Mouse (Mus musculus) neural tube, embryonic 15.5 days (tissue): ENCODE measurements around the gene Ubash3b. TPM values are rescaled to one million over a fixed set of nuclear protein-coding genes. Genes with fewer than 3 reads are reported as not detected.

Experiments used
- ATAC-seq: fragments of 200-750 bp; cut with Nextera tagmentation; 2 replicates; pipeline ENCODE4 v1.8.0; 2017; ENCODE audit warnings: mild to moderate bottlenecking, moderate TSS enrichment, moderate library complexity; ENCODE audit not compliant: low FRiP score
- H3K27ac ChIP-seq: fragments of 300-500 bp; sonication (generic); replicated peaks from 2 replicates; pipeline ENCODE4 v1.5.1; 2015; ENCODE audit warnings: mild to moderate bottlenecking, inconsistent platforms
- H3K27me3 ChIP-seq: fragments of 300-500 bp; sonication (generic); replicated peaks from 2 replicates; pipeline ENCODE4 v1.6.1; 2015; ENCODE audit warnings: inconsistent platforms
- H3K36me3 ChIP-seq: fragments of 300-500 bp; sonication (generic); 2 replicates; pipeline ENCODE4 v1.6.1; 2015; ENCODE audit warnings: inconsistent platforms
- H3K4me1 ChIP-seq: fragments of 300-500 bp; sonication (generic); 2 replicates; pipeline ENCODE4 v1.6.1; 2015; ENCODE audit warnings: inconsistent platforms
- H3K4me2 ChIP-seq: fragments of 300-500 bp; sonication (generic); 2 replicates; pipeline ENCODE4 v1.6.1; 2015; ENCODE audit warnings: inconsistent platforms, mild to moderate bottlenecking, moderate library complexity
- H3K4me3 ChIP-seq: fragments of 300-500 bp; sonication (generic); replicated peaks from 2 replicates; pipeline ENCODE4 v1.5.1; 2015; ENCODE audit warnings: mild to moderate bottlenecking, inconsistent platforms
- H3K9ac ChIP-seq: fragments of 300-500 bp; sonication (generic); replicated peaks from 2 replicates; pipeline ENCODE4 v1.6.1; 2015; ENCODE audit warnings: mild to moderate bottlenecking, inconsistent platforms
- H3K9me3 ChIP-seq: fragments of 300-500 bp; sonication (generic); replicated peaks from 2 replicates; pipeline ENCODE4 v1.6.1; 2016; ENCODE audit warnings: inconsistent platforms
- WGBS: fragments of 180-500 bp; shearing (Covaris S2); methylation state at CpG from one replicate; pipeline ENCODE4 v1.1.7; 2015; ENCODE audit warnings: mixed read lengths; 5-methylcytosine and 5-hydroxymethylcytosine counted together
- polyA plus RNA-seq: library from polyadenylated mRNA; unstranded; fragments of >200 nt; fragmentation: Nextera tagmentation; extraction: Ambion mirVana; gene quantifications from 2 replicates; pipeline ENCODE4 v1.2.1, GENCODE M21; 2015

Ubash3b gene
- polyA plus RNA-seq, 1 experiment from 2014 or later: 28.4 TPM

DNA sequence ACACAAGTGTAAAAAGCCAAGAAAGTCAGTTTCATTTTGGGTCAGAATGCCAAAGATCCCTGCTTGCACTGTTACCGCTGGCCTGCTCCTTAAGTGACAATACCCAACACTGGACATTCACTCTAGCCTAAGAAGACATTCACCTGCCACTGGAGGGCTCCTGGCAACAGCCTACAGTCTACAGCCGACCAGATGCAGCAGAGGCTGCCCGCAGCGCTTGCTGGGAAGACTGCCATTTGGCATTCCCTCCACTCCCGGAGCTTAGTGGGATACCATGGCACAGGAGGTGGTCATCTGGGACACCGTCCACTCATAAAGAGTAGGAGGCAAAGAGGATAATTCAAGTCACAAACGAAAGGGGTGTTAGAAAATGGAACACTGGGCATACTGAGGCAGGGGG, 12.9 kb downstream of the Ubash3b start:
- 51% methylated on average over 7 of the region's 7 CpGs for WGBS

DNA sequence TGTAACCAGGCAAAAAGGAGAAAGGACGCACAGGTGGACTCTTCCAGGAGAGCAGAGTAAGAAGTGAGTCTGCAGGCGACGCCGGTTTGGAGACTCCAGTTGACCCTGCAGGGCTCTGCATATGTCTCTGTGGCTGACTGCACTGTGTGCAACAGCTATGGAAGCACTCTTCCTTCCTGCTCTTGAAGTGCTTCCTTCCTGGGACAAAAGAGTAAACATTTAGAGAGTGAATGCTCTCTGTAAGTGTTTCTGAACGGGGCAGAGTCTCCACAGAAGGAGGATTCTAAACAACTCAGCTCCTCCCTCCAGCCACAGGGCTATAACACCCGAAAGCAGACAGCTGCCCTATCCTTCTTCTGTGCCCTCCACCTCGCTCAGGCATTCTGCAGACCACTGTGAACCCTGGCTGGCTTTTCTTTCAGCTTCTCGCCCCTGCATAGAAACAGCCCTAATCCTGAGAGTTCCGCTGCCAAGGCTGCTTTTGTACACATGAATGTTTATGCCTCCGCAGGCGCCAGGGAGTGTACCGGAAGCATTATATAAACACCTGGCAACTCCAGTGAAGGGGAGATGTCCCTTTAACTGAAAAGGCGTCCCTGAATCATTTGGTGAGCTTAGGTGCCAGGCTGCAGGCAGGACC, 14.2 kb downstream of the Ubash3b start:
- Histone ChIP-seq H3K4me3 (no peak overlapping the region), H3K4me2 (peak overlapping the region; percentile 44), H3K27ac (peak overlapping the region; percentile 79), H3K9ac (0 out of 2 replicates have a peak overlapping the region, but pooled peaks have one; percentile 32), H3K36me3 (no peaks in the 10 kb centered on the region), H3K4me1 (peaks cover 49% of the 10 kb centered on the region), H3K27me3 (no peaks in the 10 kb centered on the region), H3K9me3 (no peaks in the 10 kb centered on the region)
- peak; percentile 65 for ATAC-seq
- WGBS: 25% methylated on average over 13 of the region's 13 CpGs

More for the DNA sequence above, 12.9 kb downstream of the Ubash3b start:
- Histone ChIP-seq H3K4me2 (peak overlapping the region; percentile 1; the same call in 1 of the 2 replicates), H3K36me3 (no peaks in the 10 kb centered on the region), H3K9me3 (no peaks in the 10 kb centered on the region), H3K4me3 (no peak overlapping the region), H3K4me1 (peaks cover 59% of the 10 kb centered on the region), H3K27me3 (no peaks in the 10 kb centered on the region), H3K9ac (no peak overlapping the region), H3K27ac (peak overlapping the region; percentile 79)
- ATAC-seq: peak; percentile 54; the same call in 1 of the 2 replicates

DNA sequence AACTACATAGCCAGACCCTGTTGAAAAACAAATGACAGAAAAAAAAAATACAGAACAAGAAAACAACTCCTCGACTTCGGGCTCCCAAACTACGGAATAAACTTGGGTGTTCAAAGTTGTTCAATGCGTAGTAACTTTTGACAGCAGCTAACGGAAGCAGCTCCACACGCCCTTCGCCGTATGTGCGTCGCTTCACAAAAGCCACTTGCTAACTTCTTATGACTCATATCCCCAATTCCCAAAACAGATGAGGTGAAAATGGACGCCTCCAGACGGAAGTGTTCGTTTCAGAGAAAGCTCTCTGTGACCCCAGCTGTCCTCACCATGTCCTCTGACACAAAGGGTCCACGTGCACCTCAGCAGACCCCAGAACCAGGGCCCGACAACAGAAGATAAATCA, 17.7 kb downstream of the Ubash3b start:
- H3K9ac ChIP-seq: no peak overlapping the region
- H3K27me3 ChIP-seq: no peaks in the 10 kb centered on the region
- no peaks in the 10 kb centered on the region for H3K36me3 ChIP-seq
- H3K4me3 ChIP-seq: no peak overlapping the region
- peaks cover 25% of the 10 kb centered on the region for H3K4me1 ChIP-seq
- no peak for ATAC-seq
- 85% methylated on average over 15 of the region's 15 CpGs for WGBS
- no peak overlapping the region for H3K4me2 ChIP-seq
- H3K9me3 ChIP-seq: no peaks in the 10 kb centered on the region
- no peak overlapping the region for H3K27ac ChIP-seq

DNA sequence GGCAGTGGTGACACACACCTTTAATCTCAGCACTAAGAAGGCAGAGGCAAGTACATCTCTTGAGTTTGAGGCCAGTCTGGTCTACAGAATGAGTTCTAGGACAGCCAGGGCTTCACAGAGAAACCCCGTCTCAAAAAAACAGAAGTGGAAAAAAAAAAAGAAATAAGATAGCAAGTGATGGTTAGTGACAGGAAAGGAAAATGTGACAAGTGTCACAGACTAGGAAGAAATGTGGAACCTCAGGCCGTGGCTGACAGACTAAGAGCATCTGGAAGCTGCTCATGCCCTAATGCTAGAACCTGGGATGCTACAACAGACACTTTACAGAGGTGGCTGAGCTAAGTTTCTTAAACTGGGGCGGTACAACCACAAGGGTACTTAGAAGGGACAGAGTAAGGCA, 18.4 kb downstream of the Ubash3b start:
- Histone ChIP-seq H3K36me3 (no peaks in the 10 kb centered on the region), H3K4me3 (no peak overlapping the region), H3K27ac (no peak overlapping the region), H3K9me3 (no peaks in the 10 kb centered on the region), H3K27me3 (no peaks in the 10 kb centered on the region), H3K9ac (no peak overlapping the region), H3K4me1 (peaks cover 18% of the 10 kb centered on the region), H3K4me2 (no peak overlapping the region)
- no peak for ATAC-seq
- WGBS: 79% methylated on average over 3 of the region's 3 CpGs

DNA sequence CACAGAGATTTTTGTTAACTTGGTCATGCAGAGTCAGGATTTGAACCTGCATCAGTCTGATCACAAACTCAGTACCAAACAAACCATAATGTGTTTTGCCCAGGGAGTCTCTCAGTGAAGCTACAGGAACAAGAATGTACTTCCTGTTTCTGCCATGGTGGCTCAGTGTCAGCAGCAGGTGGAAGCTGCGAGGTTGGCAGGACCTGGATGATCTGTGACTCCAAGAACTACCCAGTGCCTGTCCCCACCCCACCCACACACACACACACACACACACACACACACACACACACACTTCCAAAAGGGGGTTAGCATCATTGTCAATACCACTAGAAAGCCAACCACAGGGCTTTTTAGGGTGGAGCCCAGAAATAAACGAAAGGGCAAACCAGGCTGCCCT, 20.5 kb downstream of the Ubash3b start:
- Histone ChIP-seq H3K27ac (no peak overlapping the region), H3K9me3 (no peaks in the 10 kb centered on the region), H3K4me3 (no peak overlapping the region), H3K4me1 (peaks cover 9% of the 10 kb centered on the region; the same call in 1 of the 2 replicates), H3K27me3 (no peaks in the 10 kb centered on the region), H3K36me3 (no peaks in the 10 kb centered on the region), H3K4me2 (no peak overlapping the region), H3K9ac (no peak overlapping the region)
- 88% methylated on average over 2 of the region's 2 CpGs for WGBS
- ATAC-seq: no peak

DNA sequence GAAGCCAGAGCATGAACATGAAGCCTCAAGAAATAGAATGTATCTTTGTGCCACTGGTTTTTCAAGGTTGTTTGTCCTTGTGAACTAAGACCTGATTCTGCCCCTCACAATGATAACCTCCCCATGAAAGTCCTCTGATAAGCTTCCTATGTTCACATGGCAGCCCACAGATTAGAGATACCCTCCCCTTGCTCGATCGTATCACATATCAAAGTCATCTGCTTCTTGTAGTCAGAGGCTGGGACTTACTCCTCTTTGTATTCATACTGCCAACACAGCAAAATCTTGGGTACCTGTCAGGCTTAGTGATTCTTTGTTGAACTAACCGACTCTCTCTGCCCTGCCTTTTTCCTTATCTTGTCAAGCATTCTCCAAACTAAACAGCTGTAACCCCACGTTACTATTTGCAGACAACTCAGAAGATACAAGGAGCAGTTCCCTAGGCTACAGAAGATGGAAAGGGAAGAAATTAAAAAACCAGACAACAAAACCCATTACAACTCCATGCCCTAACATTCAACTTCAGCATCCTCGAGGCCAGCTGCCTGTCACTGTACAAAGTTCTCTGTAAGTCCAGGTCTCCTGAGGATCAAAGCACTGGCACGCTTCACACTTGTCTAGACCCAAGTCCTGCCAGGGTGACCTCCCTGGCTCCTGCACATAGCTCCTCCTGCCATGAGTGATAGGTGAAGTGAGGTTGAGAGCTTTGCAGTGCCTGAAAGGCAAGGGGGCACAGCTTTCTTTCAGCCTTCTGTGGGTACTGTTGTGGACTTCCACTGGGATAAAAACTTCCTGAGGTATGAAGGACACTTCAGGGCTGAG, 22.3 kb downstream of the Ubash3b start:
- Histone ChIP-seq H3K4me1 (peaks cover 9% of the 10 kb centered on the region; the same call in 1 of the 2 replicates), H3K36me3 (no peaks in the 10 kb centered on the region), H3K27ac (no peak overlapping the region), H3K9ac (no peak overlapping the region), H3K4me3 (no peak overlapping the region), H3K27me3 (no peaks in the 10 kb centered on the region), H3K4me2 (no peak overlapping the region), H3K9me3 (no peaks in the 10 kb centered on the region)
- no peak for ATAC-seq
- WGBS: 86% methylated on average over 6 of the region's 6 CpGs

DNA sequence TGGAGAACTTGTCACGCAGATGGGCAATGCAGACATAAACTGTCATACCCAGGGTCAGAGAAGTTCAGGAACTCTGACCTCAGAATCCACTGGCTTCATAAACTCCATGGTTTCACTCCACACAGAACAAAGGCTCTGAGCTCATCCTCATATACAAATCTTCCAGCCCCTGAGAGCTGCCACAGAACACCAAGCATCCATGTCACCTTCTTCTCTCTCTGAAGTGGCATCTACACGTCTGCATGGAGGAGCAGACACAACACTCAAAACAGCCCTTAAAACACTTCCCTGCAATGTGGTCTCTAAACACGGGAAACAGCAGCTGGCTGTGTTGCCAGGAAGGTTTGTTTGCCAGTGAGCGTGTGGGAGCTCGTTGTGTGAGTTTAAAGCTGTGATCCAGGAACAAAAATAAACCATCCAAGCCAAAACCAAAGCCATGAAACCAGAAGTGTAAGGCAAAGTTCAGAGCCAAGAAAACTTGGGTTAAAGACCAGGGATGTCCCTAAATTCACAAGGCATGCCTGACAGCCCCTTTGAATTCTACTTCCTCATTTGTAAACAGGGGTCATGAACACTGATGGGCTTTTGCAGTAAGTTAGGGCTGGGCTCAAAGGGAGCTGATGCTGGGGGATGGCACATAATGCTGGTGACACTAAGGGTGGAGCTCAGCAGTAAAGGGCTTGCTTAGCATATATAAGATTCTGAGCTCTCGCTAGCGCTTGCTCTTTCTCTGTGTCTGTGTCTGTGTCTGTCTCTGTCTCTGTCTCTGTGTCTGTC, 24.6 kb downstream of the Ubash3b start:
- Histone ChIP-seq H3K4me2 (no peak overlapping the region), H3K4me1 (peaks cover 9% of the 10 kb centered on the region; the same call in 1 of the 2 replicates), H3K27me3 (no peaks in the 10 kb centered on the region), H3K9me3 (no peaks in the 10 kb centered on the region), H3K9ac (no peak overlapping the region), H3K27ac (peak overlapping the region; percentile 54), H3K4me3 (no peak overlapping the region), H3K36me3 (no peaks in the 10 kb centered on the region)
- ATAC-seq: no peak
- WGBS: 57% methylated on average over 7 of the region's 7 CpGs

DNA sequence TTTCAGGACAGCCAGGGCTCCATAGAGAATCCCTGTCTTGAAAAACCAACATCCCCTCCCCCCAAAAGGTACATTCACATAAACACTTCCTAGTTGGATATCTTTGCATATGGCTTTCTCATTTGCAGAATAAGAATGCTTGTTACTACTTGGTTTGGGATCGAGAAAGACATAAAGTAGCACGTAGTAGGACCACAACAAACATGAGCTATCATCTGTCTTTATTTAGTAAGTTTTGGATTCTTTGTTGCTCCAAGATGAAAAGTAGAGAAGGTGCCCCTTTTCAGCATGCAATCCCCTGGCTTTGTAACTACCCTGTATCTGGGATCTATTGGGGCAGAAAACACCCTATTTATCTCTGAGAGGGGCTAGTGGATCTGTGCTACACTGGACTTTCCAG, 25.2 kb downstream of the Ubash3b start:
- 92% methylated on average over 2 of the region's 2 CpGs for whole genome bisulfite sequencing
- no peak overlapping the region for H3K4me2 ChIP-seq
- H3K4me1 ChIP-seq: peaks cover 9% of the 10 kb centered on the region; the same call in 1 of the 2 replicates
- ATAC-seq: no peak
- H3K27ac ChIP-seq: no peak overlapping the region
- no peak overlapping the region for H3K9ac ChIP-seq
- no peaks in the 10 kb centered on the region for H3K36me3 ChIP-seq
- H3K4me3 ChIP-seq: no peak overlapping the region
- no peaks in the 10 kb centered on the region for H3K27me3 ChIP-seq
- no peaks in the 10 kb centered on the region for H3K9me3 ChIP-seq

DNA sequence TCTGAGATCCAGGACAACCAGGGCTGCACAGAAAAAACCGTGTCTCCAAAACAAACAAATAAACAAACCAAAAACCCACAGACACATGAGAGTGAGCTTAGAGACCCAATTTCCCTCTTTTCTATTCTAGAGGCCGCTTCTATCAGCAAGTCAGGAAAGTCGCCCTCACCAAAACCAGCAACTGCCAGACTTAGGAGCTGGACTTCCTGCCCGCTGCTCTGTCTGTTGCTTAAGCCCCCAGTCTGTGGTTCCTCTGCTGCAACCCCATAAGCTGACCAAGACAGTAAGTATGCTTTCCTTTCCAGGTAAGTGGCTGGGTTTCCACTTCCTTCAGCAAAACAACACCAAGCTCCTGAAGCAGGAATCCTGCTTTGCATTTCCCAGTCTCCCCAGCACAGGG, 26.6 kb downstream of the Ubash3b start:
- no peak for ATAC-seq
- Histone ChIP-seq H3K27ac (no peak overlapping the region), H3K4me2 (no peak overlapping the region), H3K9ac (no peak overlapping the region), H3K4me3 (no peak overlapping the region), H3K36me3 (no peaks in the 10 kb centered on the region), H3K27me3 (no peaks in the 10 kb centered on the region), H3K9me3 (no peaks in the 10 kb centered on the region), H3K4me1 (peaks cover 19% of the 10 kb centered on the region)
- 83% methylated on average over 4 of the region's 4 CpGs for WGBS

DNA sequence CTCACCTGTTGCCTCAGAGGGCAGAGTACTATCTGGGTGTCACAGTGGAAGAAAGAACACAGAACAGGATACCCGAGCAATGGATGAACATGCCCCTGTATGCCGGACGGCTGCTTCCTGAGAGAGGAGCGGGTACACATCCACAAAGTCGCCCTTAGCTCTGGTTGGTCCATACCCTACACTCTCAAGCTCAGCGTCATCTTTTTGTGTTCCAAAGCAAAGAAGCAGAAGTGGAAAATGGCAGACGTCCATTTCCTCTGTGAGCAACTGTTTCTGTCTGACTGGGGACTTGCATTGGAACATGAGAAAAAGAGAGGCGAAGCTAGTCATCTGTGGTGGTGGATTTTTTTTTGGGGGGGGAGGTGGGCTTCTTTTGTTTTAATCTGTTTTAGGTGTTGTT, 30.9 kb downstream of the Ubash3b start:
- H3K27ac ChIP-seq: no peak overlapping the region; the same call in 1 of the 2 replicates
- peaks cover 18% of the 10 kb centered on the region for H3K4me1 ChIP-seq
- no peak overlapping the region for H3K4me3 ChIP-seq
- no peaks in the 10 kb centered on the region for H3K9me3 ChIP-seq
- no peak overlapping the region for H3K9ac ChIP-seq
- no peak for ATAC-seq
- no peaks in the 10 kb centered on the region for H3K27me3 ChIP-seq
- 77% methylated on average over 8 of the region's 8 CpGs for WGBS
- no peaks in the 10 kb centered on the region for H3K36me3 ChIP-seq
- no peak overlapping the region for H3K4me2 ChIP-seq

DNA sequence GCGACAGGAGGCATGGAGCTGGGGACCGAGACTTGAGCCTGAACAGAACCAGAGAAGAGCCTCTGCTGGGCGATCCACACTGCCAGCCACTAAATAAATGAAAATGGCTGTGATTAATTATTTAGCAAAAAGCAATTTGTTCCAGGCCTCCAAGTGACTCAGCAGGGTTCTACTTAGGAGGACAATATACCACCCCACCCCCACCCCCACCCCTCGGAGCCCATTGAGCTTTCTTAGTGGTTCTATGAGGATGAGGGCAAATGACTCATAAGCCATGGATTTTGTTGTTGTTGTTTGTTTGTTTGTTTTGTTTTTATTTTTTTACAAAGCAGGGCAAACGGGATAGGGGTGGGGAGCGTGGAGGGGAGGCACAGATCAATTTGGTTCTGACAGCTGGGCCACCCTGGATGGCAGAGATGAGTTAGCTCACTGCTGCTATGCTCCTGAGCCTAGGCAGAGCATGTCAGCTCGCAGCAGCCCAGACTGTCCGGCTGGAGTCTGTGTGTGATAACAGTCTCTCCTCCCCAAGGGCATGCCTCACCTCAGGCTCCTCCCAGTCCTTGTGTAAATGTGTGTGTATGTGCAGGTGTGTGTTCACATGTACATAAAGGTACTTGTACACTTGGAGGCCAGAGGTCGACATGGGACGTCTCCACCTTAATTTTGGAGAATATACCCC, 31.6 kb downstream of the Ubash3b start:
- peak overlapping the region; percentile 13 for H3K27ac ChIP-seq
- no peak overlapping the region for H3K9ac ChIP-seq
- peaks cover 18% of the 10 kb centered on the region for H3K4me1 ChIP-seq
- no peak overlapping the region for H3K4me3 ChIP-seq
- 46% methylated on average over 10 of the region's 10 CpGs for WGBS
- no peaks in the 10 kb centered on the region for H3K27me3 ChIP-seq
- no peak overlapping the region for H3K4me2 ChIP-seq
- H3K9me3 ChIP-seq: no peaks in the 10 kb centered on the region
- H3K36me3 ChIP-seq: no peaks in the 10 kb centered on the region
- ATAC-seq: no peak
